Mouse (Mus musculus) erythroblast, embryonic 14.5 days (primary cell): ENCODE data around the gene Ttc17.

Experiments
- GATA1 ChIP-seq: IDR thresholded peaks from 2 replicates; pipeline ENCODE4 v1.6.1; 2012; ENCODE audit warnings: low read length, inconsistent platforms, mixed read lengths
- TAL1 ChIP-seq: IDR thresholded peaks from 3 replicates; pipeline ENCODE4 v1.6.1; 2012; ENCODE audit warnings: low read length, inconsistent platforms, mixed read lengths

- TF ChIP-seq GATA1 (no peak), TAL1 (no peak)
Observed at GRCm38 (mm10) chr2:94436952-94437351, 30.5 kb upstream of the Ttc17 start.
